28 mouse cellular contexts compared by ENCODE assay signal in the genomic region with DNA sequence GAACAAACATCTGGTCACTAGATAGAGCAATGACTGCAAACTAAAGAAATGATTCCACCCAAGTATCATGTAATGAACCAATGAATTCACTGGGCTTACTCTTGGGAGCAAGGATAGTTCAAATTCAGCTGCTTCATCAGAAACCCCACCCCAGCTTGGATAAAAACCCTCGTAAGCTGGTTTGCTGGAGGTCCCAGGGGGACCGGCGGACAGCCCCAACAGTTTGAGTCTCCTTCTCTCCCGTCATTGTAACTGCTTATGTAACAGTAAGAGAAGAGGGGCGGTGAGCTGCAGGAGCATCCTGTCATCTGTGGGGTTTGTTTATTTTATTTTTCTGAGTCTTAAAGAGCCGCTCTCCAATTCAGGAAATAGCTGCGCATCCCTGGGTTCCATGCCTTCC. TPM values are rescaled to one million over a fixed set of nuclear protein-coding genes. Genes with fewer than 3 reads are reported as not detected.
DNase-seq lines count a peak whose midpoint lies in the region; ATAC-seq lines count a peak whose summit lies in the region.
"Had no signal": no experiment of that assay in that cellular context is flagged by ENCODE, and none has a peak within 500 bp of the region (broad histone marks: within the 10 kb centered on the region; RNA-seq: fewer than 3 reads in every experiment).

No protein-coding gene starts in this region.

- H3K4me1 ChIP-seq in heart, embryonic 12.5 days (replicated peaks), result no peaks in the 10 kb centered on the region
- H3K4me1 ChIP-seq: embryonic facial prominence, embryonic 15.5 days; forebrain, embryonic 10.5 days; hindbrain, embryonic 13.5 days had no signal

- DNase-seq in heart, adult 11 months, result peak; percentile 97
- no peak for DNase-seq in heart, postnatal 10 days
- peak; percentile 52 to 63 for DNase-seq in heart, adult 9 months (ENCODE audit: low spot score in 2 of 2)
- peak; percentile 49 for DNase-seq in gastrocnemius, postnatal 25 days
- peak; percentile 77 for DNase-seq in skeletal muscle tissue, adult 2 months (ENCODE audit: low read depth, low spot score)
- no peak for DNase-seq in thymus, postnatal 25 days
- DNase-seq: adrenal gland, adult 8-10 months; adrenal gland, postnatal 36 days; cerebellum, adult 11 months; cerebellum, adult 8-10 months; cerebellum, postnatal 14 days; embryo, embryonic 11 days; kidney, adult 11 months; kidney, adult 9 months had no signal

- 55% methylated on average over 7 of the region's 7 CpGs for WGBS in heart, embryonic 12.5 days

- no peak overlapping the region for H3K27ac ChIP-seq in heart, embryonic 12.5 days (ENCODE audit: poor library complexity, severe bottlenecking)
- H3K27ac ChIP-seq: embryonic facial prominence, embryonic 15.5 days; forebrain, embryonic 10.5 days; hindbrain, embryonic 13.5 days; hindbrain, postnatal 0 days had no signal

- intact Hi-C loops in heart, postnatal 10 days (cut with DNase I), result loop anchor here (10.0 kb wide), 1 partner anchor 345 kb away; no protein-coding TSS in a partner anchor

- no peaks in the 10 kb centered on the region for H3K27me3 ChIP-seq in heart, embryonic 12.5 days (replicated peaks)
- H3K27me3 ChIP-seq: embryonic facial prominence, embryonic 15.5 days; hindbrain, embryonic 13.5 days had no signal

- H3K36me3 ChIP-seq in heart, embryonic 12.5 days, result no peaks in the 10 kb centered on the region
- H3K36me3 ChIP-seq: embryonic facial prominence, embryonic 15.5 days; forebrain, embryonic 10.5 days; hindbrain, embryonic 13.5 days had no signal

- no peak overlapping the region for H3K9ac ChIP-seq in heart, embryonic 12.5 days
- H3K9ac ChIP-seq: embryonic facial prominence, embryonic 15.5 days; hindbrain, embryonic 13.5 days had no signal

- ATAC-seq in heart, embryonic 12.5 days (ENCODE audit: insufficient number of reproducible peaks, low FRiP score), result no peak
- ATAC-seq: forebrain, embryonic 14.5 days; hindbrain, postnatal 0 days had no signal

- H3K4me2 ChIP-seq in heart, embryonic 12.5 days, result no peak overlapping the region
- H3K4me2 ChIP-seq: embryonic facial prominence, embryonic 15.5 days; hindbrain, embryonic 13.5 days had no signal

- H3K9me3 ChIP-seq in heart, embryonic 12.5 days (replicated peaks), result no peaks in the 10 kb centered on the region
- H3K9me3 ChIP-seq: embryonic facial prominence, embryonic 15.5 days; forebrain, embryonic 10.5 days; hindbrain, embryonic 13.5 days had no signal

- no peak overlapping the region for H3K4me3 ChIP-seq in heart, embryonic 12.5 days
- H3K4me3 ChIP-seq: embryonic facial prominence, embryonic 15.5 days; erythroblast, embryonic 14.5 days; forebrain, embryonic 10.5 days; hindbrain, embryonic 13.5 days had no signal

RNA-seq across cellular contexts. Expression of gene Il15ra, which starts 25.5 kb away (rescaled TPM):
- total RNA-seq in heart, postnatal 10 days (2021), result 10 to 100 TPM; 24.6 to 31.6 TPM
- polyA plus RNA-seq in heart, embryonic 12.5 days (2016; fragmentation: Nextera tagmentation; extraction: Ambion mirVana), result 6.4 and 7.0 TPM in 2 replicates
- 10 to 100 TPM; 24.7 to 26.6 TPM for total RNA-seq in gastrocnemius, postnatal 25 days (2021)
- polyA plus RNA-seq: erythroblast, embryonic 14.5 days had no signal

RNA-seq across cellular contexts. Expression of gene Il2ra, which starts 37.0 kb away (rescaled TPM):
- under 1 TPM; 0.29 to 0.64 TPM for total RNA-seq in heart, postnatal 10 days (2021)
- polyA plus RNA-seq in heart, embryonic 12.5 days (2016; fragmentation: Nextera tagmentation; extraction: Ambion mirVana), result not detected in 2 replicates
- under 1 TPM; 0.35 to 0.46 TPM for total RNA-seq in gastrocnemius, postnatal 25 days (2021)
- total RNA-seq: common myeloid progenitor, adult 5-6 weeks; ES-E14; granulocyte monocyte progenitor cell, adult 5-6 weeks; hindbrain, postnatal 0 days had no signal
- polyA plus RNA-seq: embryonic facial prominence, embryonic 11.5 days; embryonic facial prominence, embryonic 15.5 days; forebrain, embryonic 10.5 days; forebrain, embryonic 14.5 days; intestine, embryonic 14.5 days had no signal

RNA-seq across cellular contexts. Expression of gene Gm17490, which starts 53.6 kb away (rescaled TPM):
- not detected for total RNA-seq in heart, postnatal 10 days (2021)
- polyA plus RNA-seq in heart, embryonic 12.5 days (2016; fragmentation: Nextera tagmentation; extraction: Ambion mirVana), result not detected in 2 replicates
- total RNA-seq in gastrocnemius, postnatal 25 days (2021), result not detected
- total RNA-seq: adrenal gland, adult 8-10 months; adrenal gland, postnatal 36 days; common myeloid progenitor, adult 5-6 weeks; ES-E14; granulocyte monocyte progenitor cell, adult 5-6 weeks; hematopoietic stem cell, adult 5-6 weeks; hindbrain, postnatal 0 days had no signal
- polyA plus RNA-seq: embryonic facial prominence, embryonic 11.5 days; embryonic facial prominence, embryonic 15.5 days; erythroblast, embryonic 14.5 days; forebrain, embryonic 10.5 days; forebrain, embryonic 14.5 days; heart, embryonic 16.5 days; hindbrain, embryonic 13.5 days; hindbrain, postnatal 0 days; intestine, embryonic 14.5 days had no signal

Comparison
In these comparisons a context has a peak if more than half of its experiments do, and no peak if none do; other contexts are left out.
1. DNase-seq: peak in heart, adult 11 months (single experiment), heart, adult 9 months (2 of 2), gastrocnemius, postnatal 25 days (single experiment) and skeletal muscle tissue, adult 2 months (single experiment); none in heart, postnatal 10 days (0 of 2) and thymus, postnatal 25 days (single experiment).